Mouse (Mus musculus) liver, postnatal 0 days (tissue): ENCODE measurements around the gene Scml4. TPM values are rescaled to one million over a fixed set of nuclear protein-coding genes. Genes with fewer than 3 reads are reported as not detected.
A peak's percentile ranks its signal among the peaks of the same experiment; 100 is the strongest.

ENCODE experiments used
- ATAC-seq: fragments of 200-750 bp; cut with Nextera tagmentation; 2 replicates; pipeline ENCODE4 v1.8.0; 2017; ENCODE audit warnings: mild to moderate bottlenecking, moderate library complexity
- DNase-seq: peaks from one replicate; pipeline ENCODE4 v3.0.0-alpha.2; 2016
- H3K27ac ChIP-seq: fragments of 300-500 bp; sonication (generic); 2 replicates; pipeline ENCODE4 v1.5.1; 2014; ENCODE audit warnings: antibody characterized with exemption, moderate library complexity, mild to moderate bottlenecking, low read depth
- H3K27me3 ChIP-seq: fragments of 300-500 bp; sonication (generic); 2 replicates; pipeline ENCODE4 v1.6.1; 2014; ENCODE audit warnings: low read length, control low read depth, mixed read lengths; ENCODE audit not compliant: insufficient read depth
- H3K36me3 ChIP-seq: fragments of 300-500 bp; sonication (generic); replicated peaks from 2 replicates; pipeline ENCODE4 v1.6.1; 2014; ENCODE audit warnings: mild to moderate bottlenecking, control low read depth, low read length, moderate library complexity, mixed read lengths; ENCODE audit not compliant: insufficient read depth
- H3K4me1 ChIP-seq: fragments of 300-500 bp; sonication (generic); 2 replicates; pipeline ENCODE4 v1.6.1; 2014; ENCODE audit warnings: antibody characterized with exemption, mild to moderate bottlenecking, control low read depth; ENCODE audit not compliant: insufficient read depth
- H3K4me2 ChIP-seq: fragments of 300-500 bp; sonication (generic); 2 replicates; pipeline ENCODE4 v1.6.1; 2014; ENCODE audit warnings: low read depth, mild to moderate bottlenecking, low read length, moderate library complexity, mixed read lengths
- H3K4me3 ChIP-seq: fragments of 300-500 bp; sonication (generic); 2 replicates; pipeline ENCODE4 v1.5.1; 2014; ENCODE audit warnings: low read depth, low read length
- H3K9ac ChIP-seq: fragments of 300-500 bp; sonication (generic); replicated peaks from 2 replicates; pipeline ENCODE4 v1.6.1; 2014; ENCODE audit warnings: mild to moderate bottlenecking, moderate library complexity
- H3K9me3 ChIP-seq: fragments of 300-500 bp; sonication (generic); 2 replicates; pipeline ENCODE4 v1.6.1; 2016; ENCODE audit warnings: mild to moderate bottlenecking, control low read depth, low read length, mixed read lengths
- CTCF ChIP-seq: sonication (generic); IDR thresholded peaks from 2 replicates; pipeline ENCODE4 v1.5.1; 2016; ENCODE audit warnings: antibody characterized with exemption, low read depth
- EP300 ChIP-seq: IDR thresholded peaks from 2 replicates; pipeline ENCODE4 v1.6.1; 2016; ENCODE audit warnings: antibody characterized with exemption, low read depth, mild to moderate bottlenecking
- WGBS: fragments of 180-500 bp; shearing (Covaris S2); extraction: QIAGEN DNeasy Blood & Tissue Kit; methylation state at CpG from one replicate; pipeline ENCODE4 v1.1.7; 2014; ENCODE audit not compliant: insufficient replicate concordance; 5-methylcytosine and 5-hydroxymethylcytosine counted together
- polyA plus RNA-seq: library from polyadenylated mRNA; unstranded; fragments of >200 nt; fragmentation: Nextera tagmentation; extraction: Ambion mirVana; gene quantifications from 2 replicates; pipeline ENCODE4 v1.2.1, GENCODE M21; 2015

Gene Scml4
- polyA plus RNA-seq, 1 experiment from 2014 or later = 0.43 TPM

DNA sequence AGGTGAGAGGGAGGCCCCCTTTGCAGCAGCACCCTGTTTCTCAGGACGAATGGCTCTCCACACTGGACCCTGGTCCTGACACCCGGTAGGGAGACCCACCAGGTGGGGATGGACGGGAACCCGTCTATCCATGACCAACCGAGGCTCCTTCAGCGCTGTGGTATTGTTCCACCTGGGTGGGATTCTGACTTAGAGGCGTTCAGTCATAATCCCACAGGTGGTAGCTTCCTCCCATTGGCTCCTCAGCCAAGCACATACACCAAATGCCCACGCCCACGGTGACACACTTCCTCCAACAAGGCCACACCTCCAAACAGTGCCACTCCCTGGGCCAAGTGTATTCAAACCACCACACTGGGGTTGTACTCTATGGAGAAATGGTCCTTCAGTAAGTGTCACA, 3.6 kb upstream of the Scml4 start:
- WGBS = 89% methylated on average over 9 of the region's 9 CpGs
- DNase-seq (no peak), ATAC-seq (no peak)
- TF ChIP-seq CTCF = no peak
- no peak for TF ChIP-seq EP300
- no peak overlapping the region for H3K9ac ChIP-seq
- no peaks in the 10 kb centered on the region for H3K4me1 ChIP-seq
- no peaks in the 10 kb centered on the region for H3K36me3 ChIP-seq
- no peak overlapping the region for H3K4me3 ChIP-seq
- H3K27me3 ChIP-seq = no peaks in the 10 kb centered on the region
- no peak overlapping the region for H3K27ac ChIP-seq
- no peak overlapping the region for H3K4me2 ChIP-seq
- H3K9me3 ChIP-seq = peaks cover 4% of the 10 kb centered on the region; the same call in 1 of the 2 replicates

DNA sequence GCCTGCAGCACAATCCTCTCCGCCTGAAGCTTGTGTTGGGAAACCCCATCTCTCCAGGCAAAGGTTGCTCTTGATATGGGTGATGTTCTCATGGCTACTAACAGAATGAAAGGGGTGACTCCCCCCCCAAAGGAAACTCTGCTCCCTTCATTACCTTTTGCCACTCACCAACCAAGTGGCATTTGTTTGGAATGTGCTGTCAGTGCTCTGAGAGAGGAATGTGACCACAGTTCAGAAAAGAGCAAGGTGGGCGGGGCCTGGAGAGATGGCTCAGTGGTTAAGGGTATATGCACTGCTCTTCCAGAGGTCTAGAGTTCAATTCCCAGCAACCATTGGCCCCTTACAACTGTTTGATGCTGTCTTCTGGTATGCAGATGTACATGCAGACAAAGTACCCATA, 3.1 kb upstream of the Scml4 start:
- no peak overlapping the region for H3K27ac ChIP-seq
- WGBS = 92% methylated on average over 2 of the region's 2 CpGs
- no peaks in the 10 kb centered on the region for H3K27me3 ChIP-seq
- ATAC-seq (no peak), DNase-seq (no peak)
- no peak overlapping the region for H3K4me2 ChIP-seq
- H3K4me3 ChIP-seq = no peak overlapping the region
- TF ChIP-seq CTCF = no peak
- no peak for TF ChIP-seq EP300
- H3K36me3 ChIP-seq = no peaks in the 10 kb centered on the region
- no peak overlapping the region for H3K9ac ChIP-seq
- 0 out of 2 replicates have a peak, but pooled peaks cover 3% of the 10 kb centered on the region for H3K4me1 ChIP-seq
- H3K9me3 ChIP-seq = peaks cover 4% of the 10 kb centered on the region; the same call in 1 of the 2 replicates

DNA sequence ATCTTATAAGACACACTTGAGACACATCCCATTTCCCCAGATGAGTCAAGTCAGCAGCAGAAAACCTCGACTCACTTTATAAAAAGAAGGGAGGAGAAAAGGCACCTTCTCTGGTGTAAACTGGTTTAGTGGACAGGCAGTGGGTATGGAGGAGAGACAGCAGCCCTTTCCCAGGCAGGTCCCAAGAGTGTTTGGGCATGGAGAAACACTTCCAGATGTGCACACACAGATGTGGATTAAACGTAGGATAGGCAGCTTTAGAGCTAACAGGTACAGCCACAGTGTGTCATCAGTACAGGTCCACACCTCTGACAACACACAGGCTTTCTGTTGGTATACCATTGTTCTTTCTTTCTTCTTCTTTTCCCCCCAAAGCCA, 400 bp upstream of the Scml4 start:
- Histone ChIP-seq H3K27me3 (no peaks in the 10 kb centered on the region), H3K4me1 (0 out of 2 replicates have a peak, but pooled peaks cover 3% of the 10 kb centered on the region), H3K9me3 (peaks cover 4% of the 10 kb centered on the region; the same call in 1 of the 2 replicates), H3K4me3 (no peak overlapping the region), H3K4me2 (no peak overlapping the region), H3K36me3 (no peaks in the 10 kb centered on the region), H3K9ac (no peak overlapping the region), H3K27ac (no peak overlapping the region)
- TF ChIP-seq CTCF = no peak
- TF ChIP-seq EP300 = no peak
- ATAC-seq (no peak), DNase-seq (no peak)
- 39% methylated on average over 2 of the region's 2 CpGs for WGBS

- Histone ChIP-seq H3K4me1 (0 out of 2 replicates have a peak, but pooled peaks cover 3% of the 10 kb centered on the region), H3K27me3 (no peaks in the 10 kb centered on the region), H3K27ac (no peak overlapping the region), H3K36me3 (no peaks in the 10 kb centered on the region), H3K4me3 (no peak overlapping the region), H3K9ac (no peak overlapping the region), H3K9me3 (peaks cover 3% of the 10 kb centered on the region; the same call in 1 of the 2 replicates), H3K4me2 (peak overlapping the region; percentile 59)
- TF ChIP-seq CTCF (no peak), EP300 (no peak)
- DNase-seq (no peak), ATAC-seq (no peak)
- 65% methylated on average over 7 of the region's 7 CpGs for WGBS
These were observed 1.3 kb downstream of the Scml4 start for GRCm38 (mm10) chr10:42861446-42861845.

DNA sequence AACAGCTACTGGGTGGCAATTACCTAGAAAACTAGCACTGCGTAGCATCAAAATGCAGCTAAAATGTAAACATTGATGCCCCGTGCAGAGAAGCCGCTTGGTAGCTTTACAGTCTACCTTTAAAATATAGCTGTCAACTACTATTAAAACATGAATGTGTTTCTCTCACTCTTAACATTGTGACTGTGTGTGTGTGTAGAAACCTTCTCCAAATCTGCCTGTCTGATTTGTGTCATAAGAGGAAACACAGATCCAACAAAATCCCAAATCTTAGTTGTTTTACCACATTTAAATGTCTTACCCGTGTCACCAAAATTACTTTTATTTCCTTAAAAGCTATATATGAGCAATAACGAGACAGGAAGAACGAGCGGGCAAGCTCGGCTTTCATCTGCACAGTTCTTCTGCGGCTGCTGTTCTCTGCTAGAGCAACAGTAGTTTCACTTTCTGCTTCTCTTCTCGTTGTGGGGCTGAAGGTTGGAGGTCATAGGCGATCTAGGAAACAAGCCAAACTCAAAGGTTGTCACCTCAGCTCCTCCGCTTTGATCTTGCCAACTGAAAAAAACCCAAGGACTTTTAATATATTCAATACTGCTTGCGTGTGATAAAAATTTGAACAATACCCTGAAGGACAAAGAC, 2.1 kb downstream of the Scml4 start:
- peak overlapping the region; percentile 14 for H3K4me3 ChIP-seq
- H3K9me3 ChIP-seq = no peaks in the 10 kb centered on the region
- H3K4me2 ChIP-seq = peak overlapping the region; percentile 59
- H3K27me3 ChIP-seq = no peaks in the 10 kb centered on the region
- DNase-seq (peak; percentile 41), ATAC-seq (peak; percentile 55; the same call in 1 of the 2 replicates)
- H3K27ac ChIP-seq = peak overlapping the region; percentile 58
- H3K9ac ChIP-seq = peak overlapping the region; percentile 28
- H3K36me3 ChIP-seq = no peaks in the 10 kb centered on the region
- H3K4me1 ChIP-seq = 0 out of 2 replicates have a peak, but pooled peaks cover 3% of the 10 kb centered on the region
- TF ChIP-seq EP300 (0 out of 2 replicates have a peak, but pooled peaks have one; percentile 9), CTCF (no peak)
- WGBS = 17% methylated on average over 13 of the region's 13 CpGs

GRCm38 (mm10) chr10:42862806-42863205, 2.6 kb downstream of the Scml4 start:
- TF ChIP-seq CTCF (no peak), EP300 (no peak)
- no peaks in the 10 kb centered on the region for H3K27me3 ChIP-seq
- no peaks in the 10 kb centered on the region for H3K9me3 ChIP-seq
- H3K9ac ChIP-seq = no peak overlapping the region
- H3K4me2 ChIP-seq = peak overlapping the region; percentile 59; the same call in 1 of the 2 replicates
- ATAC-seq (no peak), DNase-seq (no peak)
- no peak overlapping the region; the same call in 1 of the 2 replicates for H3K4me3 ChIP-seq
- 58% methylated on average over 4 of the region's 4 CpGs for WGBS
- no peak overlapping the region for H3K27ac ChIP-seq
- 0 out of 2 replicates have a peak, but pooled peaks cover 3% of the 10 kb centered on the region for H3K4me1 ChIP-seq
- H3K36me3 ChIP-seq = no peaks in the 10 kb centered on the region
